Mouse (Mus musculus) layer of hippocampus, adult 2 months (tissue): ENCODE results near the gene Ccdc194. TPM values are rescaled to one million over a fixed set of nuclear protein-coding genes. Genes with fewer than 3 reads are reported as not detected.
A peak's percentile ranks its signal among the peaks of the same experiment; 100 is the strongest.

ENCODE experiments used
- DNase-seq, 2 experiments: peaks; one replicate each; pipeline ENCODE4 v3.0.0; 2022; ENCODE audit warnings: low spot score in 2 of 2
- H3K27ac ChIP-seq: fragments of 200-600 bp; 2 replicates; pipeline ENCODE4 v1.8.1; 2022
- H3K4me3 ChIP-seq: fragments of 200-600 bp; 2 replicates; pipeline ENCODE4 v1.8.1; 2022; ENCODE audit warnings: mild to moderate bottlenecking
- CTCF ChIP-seq: fragments of 200-600 bp; conservative IDR thresholded peaks from 2 replicates; pipeline ENCODE4 v1.8.1; 2022; ENCODE audit warnings: antibody characterized with exemption, mild to moderate bottlenecking, moderate library complexity
- total RNA-seq, 2 experiments: library from RNA; stranded (reverse); gene quantifications; 2 replicates each; pipeline ENCODE4 v1.2.3; 2021

The Ccdc194 gene
- total RNA-seq, 2 experiments from 2014 or later = not detected

- TF ChIP-seq CTCF = peak; percentile 60
- DNase-seq = no peak
- H3K4me3 ChIP-seq = no peak overlapping the region
- no peak overlapping the region for H3K27ac ChIP-seq
Observed at GRCm38 (mm10) chr8:71563992-71564391, 38.5 kb upstream of the Ccdc194 start.

DNA sequence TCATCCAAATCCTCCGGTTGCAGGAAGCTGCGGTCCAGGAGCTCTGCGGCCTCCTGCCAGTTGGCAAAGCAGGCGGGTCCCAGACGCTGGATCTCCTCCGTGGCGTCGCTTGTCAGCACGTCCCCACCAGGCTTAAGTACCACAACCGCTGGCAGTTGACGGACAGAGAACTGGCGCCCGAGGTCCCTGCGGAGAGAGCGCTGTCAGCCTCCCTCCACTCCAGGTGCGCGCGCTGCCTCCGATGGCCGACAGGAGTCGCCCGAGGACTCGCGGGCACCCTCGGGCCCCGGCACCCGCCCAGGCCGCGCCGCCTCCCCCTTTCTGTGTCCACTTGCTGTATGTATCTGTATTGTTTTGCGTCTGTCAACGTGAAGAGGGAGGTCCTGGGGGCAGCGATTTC lies 37.2 kb upstream of the Ccdc194 start:
- peak; percentile 93 for TF ChIP-seq CTCF
- Histone ChIP-seq H3K27ac (0 out of 2 replicates have a peak overlapping the region, but pooled peaks have one; percentile 11), H3K4me3 (peak overlapping the region; percentile 38)
- peak in 1 of 2 experiments; percentile 70 for DNase-seq

DNA sequence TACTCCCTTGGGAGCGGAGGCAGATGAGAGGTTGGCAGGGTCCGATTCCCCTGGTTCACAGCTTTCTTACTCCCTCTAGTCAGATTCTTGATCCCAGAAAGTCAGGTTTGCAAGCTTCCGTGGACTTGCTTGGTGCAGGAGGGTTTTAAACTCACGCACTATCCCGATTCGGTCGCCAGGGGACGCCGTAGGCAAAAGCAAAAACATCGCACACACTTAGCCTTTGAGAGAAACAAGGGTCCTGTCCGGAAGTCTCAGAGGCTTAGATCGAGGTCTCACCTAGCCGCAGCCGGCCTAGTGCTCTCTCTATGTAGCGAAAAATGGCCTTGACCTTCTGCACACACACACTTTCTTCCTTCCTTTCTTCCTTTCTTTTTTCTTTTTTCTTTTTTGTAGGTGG lies 35.9 kb upstream of the Ccdc194 start:
- peak in 1 of 2 experiments; percentile 66 for DNase-seq
- TF ChIP-seq CTCF = peak; percentile 91
- Histone ChIP-seq H3K4me3 (no peak overlapping the region), H3K27ac (no peak overlapping the region)

- Histone ChIP-seq H3K27ac (no peak overlapping the region), H3K4me3 (no peak overlapping the region)
- no peak for DNase-seq
- TF ChIP-seq CTCF = no peak
Observed at GRCm38 (mm10) chr8:71560765-71561164, 35.3 kb upstream of the Ccdc194 start.

DNA sequence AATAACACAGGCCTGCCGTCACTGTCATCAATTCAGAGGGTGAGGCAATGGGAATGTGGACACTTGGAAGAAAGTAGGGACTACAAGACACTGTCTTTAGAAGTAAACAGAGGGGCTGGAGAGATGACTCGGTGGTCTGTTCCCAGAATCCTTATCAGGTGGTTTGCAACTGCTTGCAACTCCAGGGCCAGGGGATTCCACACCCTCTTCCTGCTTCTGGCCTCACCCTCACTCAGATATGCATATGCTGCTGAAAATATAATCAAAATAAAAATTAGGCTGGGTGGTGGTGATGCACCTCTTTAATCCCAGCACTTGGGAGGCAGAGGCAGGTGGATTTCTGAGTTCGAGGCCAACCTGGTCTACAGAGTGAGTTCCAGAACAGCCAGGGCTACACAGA lies 34.6 kb upstream of the Ccdc194 start:
- no peak for TF ChIP-seq CTCF
- no peak overlapping the region for H3K27ac ChIP-seq
- no peak overlapping the region for H3K4me3 ChIP-seq
- DNase-seq = no peak

GRCm38 (mm10) chr8:71558958-71559690 lies 33.6 kb upstream of the Ccdc194 start:
- H3K4me3 ChIP-seq = peak overlapping the region; percentile 32; the same call in 1 of the 2 replicates
- TF ChIP-seq CTCF = no peak
- no peak for DNase-seq
- H3K27ac ChIP-seq = no peak overlapping the region

- Histone ChIP-seq H3K4me3 (peak within 1 kb of the TSS; percentile 32; the same call in 1 of the 2 replicates), H3K27ac (no peak within 1 kb of the TSS)
- no peak for DNase-seq
- TF ChIP-seq CTCF = no peak
Observed at GRCm38 (mm10) chr8:71558071-71558957, 32.8 kb upstream of the Ccdc194 start, which contains the start of gene Tmem221. Gene Tmem221 (minus strand): TSS chr8:71558871.

- H3K27ac ChIP-seq = no peak overlapping the region
- TF ChIP-seq CTCF = no peak
- no peak overlapping the region for H3K4me3 ChIP-seq
- DNase-seq = no peak
Observed at GRCm38 (mm10) chr8:71554644-71555043, 29.1 kb upstream of the Ccdc194 start.

- Histone ChIP-seq H3K27ac (no peak overlapping the region), H3K4me3 (no peak overlapping the region)
- TF ChIP-seq CTCF = no peak
- DNase-seq = no peak
Observed at GRCm38 (mm10) chr8:71554001-71554400, 28.5 kb upstream of the Ccdc194 start.

DNA sequence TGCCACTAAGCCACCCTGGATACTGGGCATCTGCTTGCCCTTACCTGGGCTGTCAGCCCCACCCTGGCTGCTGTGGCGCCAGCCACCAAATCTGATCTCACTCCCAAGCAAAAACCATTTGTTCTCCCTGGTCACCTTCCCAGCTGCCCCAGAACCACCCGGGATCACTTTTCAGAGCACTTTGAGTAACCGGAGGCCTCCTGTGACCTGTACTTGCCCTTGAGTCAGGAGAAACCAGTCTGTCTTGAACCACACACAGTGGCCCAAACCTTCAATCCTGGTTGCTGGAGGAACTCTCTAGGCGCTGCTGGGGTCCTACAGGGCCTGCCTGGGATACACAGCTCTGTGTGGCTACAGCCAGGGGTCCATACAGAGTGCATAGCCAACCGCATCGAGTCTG lies 27.3 kb upstream of the Ccdc194 start:
- no peak for DNase-seq
- Histone ChIP-seq H3K27ac (no peak overlapping the region), H3K4me3 (no peak overlapping the region)
- TF ChIP-seq CTCF = no peak

DNA sequence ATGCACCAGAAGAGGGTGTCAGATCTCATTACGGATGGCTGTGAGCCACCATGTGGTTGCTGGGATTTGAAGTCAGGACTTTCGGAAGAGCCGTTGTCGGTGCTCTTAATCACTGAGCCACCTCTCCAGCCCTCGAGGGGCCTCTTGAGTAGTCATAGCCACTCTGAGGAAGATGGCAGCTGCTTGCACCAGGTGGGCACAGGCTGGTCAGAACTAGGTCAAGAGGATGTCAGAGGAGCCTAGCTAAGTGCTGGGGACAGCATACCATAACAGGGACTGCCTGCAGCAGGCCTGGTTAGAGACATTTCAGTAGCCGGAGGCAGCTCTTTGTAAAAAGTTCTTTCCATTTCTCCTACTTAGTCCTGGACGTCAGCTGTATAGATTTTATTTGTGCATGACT lies 25.2 kb upstream of the Ccdc194 start:
- no peak for DNase-seq
- TF ChIP-seq CTCF = no peak
- H3K27ac ChIP-seq = no peak overlapping the region
- H3K4me3 ChIP-seq = no peak overlapping the region

- no peak for TF ChIP-seq CTCF
Observed at GRCm38 (mm10) chr8:71547590-71547989, 22.1 kb upstream of the Ccdc194 start.

GRCm38 (mm10) chr8:71545053-71545452 lies 19.5 kb upstream of the Ccdc194 start:
- Histone ChIP-seq H3K27ac (no peak overlapping the region), H3K4me3 (no peak overlapping the region)
- TF ChIP-seq CTCF = no peak
- DNase-seq = no peak

More at GRCm38 (mm10) chr8:71547590-71547989, 22.1 kb upstream of the Ccdc194 start:
- H3K4me3 ChIP-seq = no peak overlapping the region
- H3K27ac ChIP-seq = no peak overlapping the region
- no peak for DNase-seq
